In the genomic region with DNA sequence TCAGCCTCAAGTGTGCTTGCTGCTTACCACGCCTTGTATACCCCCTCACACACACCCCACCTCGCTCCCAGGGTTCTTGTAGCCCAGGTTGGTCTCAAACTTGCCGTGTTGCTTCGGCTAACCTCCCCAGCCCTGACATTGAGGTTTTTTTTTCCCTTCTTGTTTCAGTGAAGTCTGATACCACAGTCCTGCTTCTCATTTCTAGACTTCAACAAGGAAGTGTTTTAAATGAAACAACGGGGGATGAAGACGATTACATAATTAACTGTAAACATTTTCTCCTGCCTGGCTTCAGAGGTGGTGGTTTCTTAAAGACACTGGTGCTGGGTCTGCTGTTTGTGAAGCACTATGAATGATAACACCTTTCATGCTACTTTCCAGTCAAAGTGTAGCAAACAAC, we compare ENCODE assay signal across 23 mouse cellular contexts. TPM values are rescaled to one million over a fixed set of nuclear protein-coding genes. Genes with fewer than 3 reads are reported as not detected.
A peak's percentile ranks its signal among the peaks of the same experiment; 100 is the strongest.
DNase-seq lines count a peak whose midpoint lies in the region; ATAC-seq and TF ChIP-seq lines count a peak whose summit lies in the region.
"Had no signal": no experiment of that assay in that cellular context is flagged by ENCODE, and none has a peak within 500 bp of the region (broad histone marks: within the 10 kb centered on the region; RNA-seq: fewer than 3 reads in every experiment).

No protein-coding gene starts in this region.

- H3K79me2 ChIP-seq in CH12.LX (replicated peaks; ENCODE audit: control insufficient read depth, extremely low read depth, insufficient read depth, poor library complexity, severe bottlenecking), result no peaks in the 10 kb centered on the region

- TF ChIP-seq POLR2A in CH12.LX (IDR thresholded peaks at IDR 0.05; ENCODE audit: low read depth, low read length), result no peak
- TF ChIP-seq POLR2A in bone marrow, adult 2 months (IDR thresholded peaks at IDR 0.05; ENCODE audit: borderline replicate concordance, control insufficient read depth, low read depth, low read length), result no peak

- no peaks in the 10 kb centered on the region for H3K36me3 ChIP-seq in CH12.LX (replicated peaks in 1 of 2; ENCODE audit: control insufficient read depth in 1 of 2, insufficient read depth in 1 of 2, low read length in 1 of 2)
- H3K36me3 ChIP-seq: forebrain, embryonic 10.5 days; heart, embryonic 12.5 days; heart, embryonic 15.5 days; hindbrain, embryonic 10.5 days; hindbrain, embryonic 13.5 days; intestine, embryonic 15.5 days had no signal

- WGBS in bone marrow, adult 2 months, result 21% methylated on average over 6 of the region's 6 CpGs

- no peak for TF ChIP-seq RAD21 in CH12.LX (IDR thresholded peaks at IDR 0.05; ENCODE audit: low read depth, low read length)

- no peak overlapping the region for H3K4me3 ChIP-seq in CH12.LX (replicated peaks in 1 of 3; ENCODE audit: low read depth in 2 of 3, low read length in 2 of 3, poor library complexity in 1 of 3)
- no peak overlapping the region for H3K4me3 ChIP-seq in bone marrow, adult 2 months (replicated peaks; ENCODE audit: control insufficient read depth, low read depth, low read length)
- H3K4me3 ChIP-seq: forebrain, embryonic 10.5 days; forebrain, embryonic 13.5 days; heart, embryonic 12.5 days; heart, embryonic 15.5 days; hindbrain, embryonic 10.5 days; hindbrain, embryonic 13.5 days; intestine, embryonic 15.5 days had no signal

- ATAC-seq in granulocyte monocyte progenitor cell, adult 5-6 weeks (replicated peaks; ENCODE audit: poor library complexity, severe bottlenecking), result peak; percentile 58
- ATAC-seq: activated CD4-positive, CD25-positive, alpha-beta regulatory T cell, adult 4 months; CD4-positive, CD25-positive, alpha-beta regulatory T cell, adult 4 months; forebrain, embryonic 13.5 days; forebrain, embryonic 16.5 days; hindbrain, embryonic 16.5 days had no signal

- H3K4me1 ChIP-seq in CH12.LX (ENCODE audit: control insufficient read depth in 1 of 2, insufficient read depth in 2 of 2), result peaks cover 0 to 7% of the 10 kb centered on the region in 2 experiments; a peak in 1 of 4 replicates
- H3K4me1 ChIP-seq in bone marrow, adult 2 months (ENCODE audit: control insufficient read depth, insufficient read depth, low read length), result no peaks in the 10 kb centered on the region; the same call in 1 of the 2 replicates
- H3K4me1 ChIP-seq: forebrain, embryonic 10.5 days; forebrain, embryonic 13.5 days; heart, embryonic 12.5 days; heart, embryonic 15.5 days; hindbrain, embryonic 13.5 days had no signal

- dilution Hi-C loops in CH12.LX (cut with MboI; ENCODE audit: extremely low pct_ligation_motif_present, extremely low pct_unique_long_range_greater_than_20kb, low sequenced_read_pairs), result no loop called here

- H3K27me3 ChIP-seq in CH12.LX (replicated peaks), result no peaks in the 10 kb centered on the region
- H3K27me3 ChIP-seq: forebrain, embryonic 13.5 days; heart, embryonic 12.5 days; heart, embryonic 15.5 days; hindbrain, embryonic 13.5 days; intestine, embryonic 15.5 days had no signal

- H3K4me2 ChIP-seq in CH12.LX (ENCODE audit: insufficient read depth, low read depth, poor library complexity, severe bottlenecking), result no peak overlapping the region
- H3K4me2 ChIP-seq: forebrain, embryonic 13.5 days; heart, embryonic 12.5 days; heart, embryonic 15.5 days; hindbrain, embryonic 13.5 days; intestine, embryonic 15.5 days had no signal

- H3K27ac ChIP-seq in CH12.LX (ENCODE audit: insufficient read depth, low read depth), result no peak overlapping the region
- 0 out of 2 replicates have a peak overlapping the region, but pooled peaks have one; percentile 56 for H3K27ac ChIP-seq in bone marrow, adult 2 months (ENCODE audit: control insufficient read depth, insufficient read depth, low read depth, low read length, poor library complexity)
- H3K27ac ChIP-seq: forebrain, embryonic 10.5 days; forebrain, embryonic 13.5 days; heart, embryonic 15.5 days; hindbrain, embryonic 10.5 days; hindbrain, embryonic 13.5 days had no signal

- in situ Hi-C loops in CH12.LX (cut with MboI; ENCODE audit: low pct_ligation_motif_present, low pct_unique_long_range_greater_than_20kb, low sequenced_read_pairs), result no loop called here

- TF ChIP-seq CTCF in CH12.LX (conservative IDR thresholded peaks at IDR 0.05 in 1 of 2, IDR thresholded peaks at IDR 0.05 in 1 of 2; ENCODE audit: low read depth in 2 of 2, low read length in 2 of 2), result no peak
- no peak for TF ChIP-seq CTCF in bone marrow, adult 2 months (IDR thresholded peaks at IDR 0.05; ENCODE audit: control insufficient read depth, insufficient read depth, low read length)

- no peak for TF ChIP-seq EP300 in CH12.LX (IDR thresholded peaks at IDR 0.05; ENCODE audit: low read length)

- DNase-seq in CH12.LX (ENCODE audit: extremely low read depth), result peak; percentile 1
- DNase-seq in lung, postnatal 36 days, result no peak
- no peak for DNase-seq in frontal cortex, postnatal 10 days (ENCODE audit: low spot score in 2 of 2)
- DNase-seq in urinary bladder, postnatal 36 days (ENCODE audit: low spot score in 2 of 2), result no peak
- DNase-seq: adrenal gland, adult 8-10 months; adrenal gland, postnatal 25 days; cerebellum, adult 11 months; cerebellum, adult 2 months; cerebellum, adult 9-11 months; embryo, embryonic 11 days had no signal

- no peak overlapping the region for H3K9ac ChIP-seq in CH12.LX (ENCODE audit: insufficient read depth, low read depth)
- H3K9ac ChIP-seq: forebrain, embryonic 13.5 days; heart, embryonic 12.5 days; heart, embryonic 15.5 days; hindbrain, embryonic 13.5 days; intestine, embryonic 15.5 days had no signal

- peaks cover 10% of the 10 kb centered on the region for H3K9me3 ChIP-seq in CH12.LX (replicated peaks; ENCODE audit: low read length)
- H3K9me3 ChIP-seq: forebrain, embryonic 13.5 days; heart, embryonic 15.5 days; intestine, embryonic 15.5 days had no signal

TF ChIP-seq in CH12.LX, 34 proteins besides CTCF, POLR2A, EP300 and RAD21:
- no peak for TF ChIP-seq SIN3A (IDR thresholded peaks at IDR 0.05; ENCODE audit: low read length)
- TF ChIP-seq MEF2A (IDR thresholded peaks at IDR 0.05; ENCODE audit: borderline replicate concordance, low read depth, low read length), result no peak
- no peak for TF ChIP-seq USF1 (IDR thresholded peaks at IDR 0.05; ENCODE audit: low read depth, low read length)
- TF ChIP-seq NRF1 (IDR thresholded peaks at IDR 0.05; ENCODE audit: low read depth, low read length), result no peak
- TF ChIP-seq NELFE (IDR thresholded peaks at IDR 0.05; ENCODE audit: low read depth, low read length), result no peak
- no peak for TF ChIP-seq ETS1 (conservative IDR thresholded peaks at IDR 0.05; ENCODE audit: low read depth, low read length)
- no peak for TF ChIP-seq SMC3 (IDR thresholded peaks at IDR 0.05; ENCODE audit: low read depth, low read length)
- no peak for TF ChIP-seq JUND (conservative IDR thresholded peaks at IDR 0.05; ENCODE audit: low read depth, low read length)
- no peak for TF ChIP-seq ZMIZ1 (IDR thresholded peaks at IDR 0.05; ENCODE audit: low read depth, low read length)
- TF ChIP-seq TBP (conservative IDR thresholded peaks at IDR 0.05; ENCODE audit: low read depth, low read length), result no peak
- no peak for TF ChIP-seq USF2 (conservative IDR thresholded peaks at IDR 0.05; ENCODE audit: low read depth, low read length)
- TF ChIP-seq MXI1 (IDR thresholded peaks at IDR 0.05; ENCODE audit: low read depth, low read length), result no peak
- no peak for TF ChIP-seq CHD1 (IDR thresholded peaks at IDR 0.05; ENCODE audit: low read depth, low read length)
- no peak for TF ChIP-seq ZC3H11A (IDR thresholded peaks at IDR 0.05; ENCODE audit: low read depth, low read length)
TF ChIP-seq in CH12.LX: peak in this region for 0.

RNA-seq across cellular contexts. Expression of a gene that starts 17.5 kb away (rescaled TPM):
- total RNA-seq in CH12.LX (2012; rRNA removed), result not detected in 2 replicates
- not detected in 2 replicates for total RNA-seq in CH12.LX (2014; rRNA removed)
- polyA plus RNA-seq in CH12.LX (2012; ENCODE audit: insufficient read length, low read depth), result 0.19 TPM in 1 of 2 replicates, not detected in the other
- not detected in 2 replicates for polyA plus RNA-seq in bone marrow, adult 2 months (2011; ENCODE audit: insufficient read depth, insufficient read length, low replicate concordance, missing spikeins)
- total RNA-seq in granulocyte monocyte progenitor cell, adult 5-6 weeks (2014; fragmentation: Nextera tagmentation), result 0.45 TPM in 1 of 2 replicates, not detected in the other
- total RNA-seq in granulocyte monocyte progenitor cell, adult 5-6 weeks (2017), result 0.13 and 0.21 TPM in 2 replicates
- polyA plus RNA-seq: activated CD4-positive, CD25-positive, alpha-beta regulatory T cell, adult 4 months; CD4-positive, CD25-positive, alpha-beta regulatory T cell, adult 4 months had no signal

RNA-seq across cellular contexts. Expression of a gene that starts 21.7 kb away (rescaled TPM):
- total RNA-seq in CH12.LX (2012; rRNA removed), result 132 and 180 TPM in 2 replicates
- 418 and 455 TPM in 2 replicates for total RNA-seq in CH12.LX (2014; rRNA removed)
- polyA plus RNA-seq in CH12.LX (2012; ENCODE audit: insufficient read length, low read depth), result 107 and 121 TPM in 2 replicates
- 1,851 and 4,351 TPM in 2 replicates for polyA plus RNA-seq in bone marrow, adult 2 months (2011; ENCODE audit: insufficient read depth, insufficient read length, low replicate concordance, missing spikeins)
- 358 and 366 TPM in 2 replicates for total RNA-seq in granulocyte monocyte progenitor cell, adult 5-6 weeks (2014; fragmentation: Nextera tagmentation)
- 177 and 225 TPM in 2 replicates for total RNA-seq in granulocyte monocyte progenitor cell, adult 5-6 weeks (2017)

RNA-seq across cellular contexts. Expression of a gene that starts 27.1 kb away (rescaled TPM):
- total RNA-seq in CH12.LX (2012; rRNA removed) (4.6 and 5.2 TPM in 2 replicates), CH12.LX (2014; rRNA removed) (7.1 and 7.4 TPM in 2 replicates)
- 5.8 and 5.9 TPM in 2 replicates for polyA plus RNA-seq in CH12.LX (2012; ENCODE audit: insufficient read length, low read depth)
- 12.3 and 14.6 TPM in 2 replicates for polyA plus RNA-seq in bone marrow, adult 2 months (2011; ENCODE audit: insufficient read depth, insufficient read length, low replicate concordance, missing spikeins)
- 31.0 and 42.0 TPM in 2 replicates for total RNA-seq in granulocyte monocyte progenitor cell, adult 5-6 weeks (2014; fragmentation: Nextera tagmentation)
- total RNA-seq in granulocyte monocyte progenitor cell, adult 5-6 weeks (2017), result 33.7 and 36.8 TPM in 2 replicates
